Mouse (Mus musculus): Measurements from ENCODE around the gene Clta. TPM values are rescaled to one million over a fixed set of nuclear protein-coding genes. Genes with fewer than 3 reads are reported as not detected.

Gene Clta
- polyA plus RNA-seq, 1 experiment from 2014 or later: 199 TPM

GRCm38 (mm10) chr4:43988976-43989375, 15.3 kb upstream of the Clta start:
- no peaks in the 10 kb centered on the region for H3K4me1 ChIP-seq (replicated peaks; ENCODE audit: control insufficient read depth, insufficient read depth, low read length)
- no peak overlapping the region for H3K4me3 ChIP-seq (ENCODE audit: low read length)
- no peak overlapping the region for H3K9ac ChIP-seq (ENCODE audit: low read length)
- H3K36me3 ChIP-seq (ENCODE audit: control insufficient read depth, insufficient read depth, low read length): no peaks in the 10 kb centered on the region
- ATAC-seq (ENCODE audit: low read depth): no peak
- 79% methylated on average over 3 of the region's 3 CpGs for WGBS
- H3K27me3 ChIP-seq (ENCODE audit: control insufficient read depth, insufficient read depth, low read depth, low read length): no peaks in the 10 kb centered on the region
- no peaks in the 10 kb centered on the region for H3K9me3 ChIP-seq (ENCODE audit: control insufficient read depth, low read length)
- no peak overlapping the region for H3K4me2 ChIP-seq (ENCODE audit: low read depth, low read length)
- no peak overlapping the region for H3K27ac ChIP-seq (ENCODE audit: low read length)

DNA sequence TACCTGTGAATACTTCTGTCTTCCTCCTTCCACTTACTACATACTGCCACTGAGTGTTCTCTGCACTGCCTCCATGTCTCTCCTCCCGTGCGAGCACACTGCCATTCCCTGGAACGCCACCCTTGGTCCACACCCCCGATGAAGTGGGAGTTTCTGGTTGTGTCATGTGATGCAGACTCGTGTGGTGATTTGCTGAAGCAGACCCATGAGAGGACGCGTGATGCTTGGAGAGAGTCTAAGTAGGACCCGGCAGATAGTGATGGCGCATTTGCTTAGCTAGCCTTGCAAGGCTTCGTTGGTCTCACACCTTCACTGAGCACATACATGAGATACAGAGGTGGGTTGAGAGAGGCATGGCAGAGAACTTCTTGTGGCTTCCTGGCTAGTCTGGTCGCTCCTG, 11.2 kb upstream of the Clta start:
- H3K4me2 ChIP-seq (ENCODE audit: low read depth, low read length): no peak overlapping the region
- H3K9ac ChIP-seq (ENCODE audit: low read length): no peak overlapping the region
- H3K9me3 ChIP-seq (ENCODE audit: control insufficient read depth, low read length): no peaks in the 10 kb centered on the region
- H3K27ac ChIP-seq (ENCODE audit: low read length): no peak overlapping the region
- H3K4me1 ChIP-seq (replicated peaks; ENCODE audit: control insufficient read depth, insufficient read depth, low read length): no peaks in the 10 kb centered on the region
- H3K27me3 ChIP-seq (ENCODE audit: control insufficient read depth, insufficient read depth, low read depth, low read length): no peaks in the 10 kb centered on the region
- H3K36me3 ChIP-seq (ENCODE audit: control insufficient read depth, insufficient read depth, low read length): no peaks in the 10 kb centered on the region
- WGBS: 89% methylated on average over 11 of the region's 11 CpGs
- H3K4me3 ChIP-seq (ENCODE audit: low read length): no peak overlapping the region
- no peak for ATAC-seq (ENCODE audit: low read depth)

GRCm38 (mm10) chr4:43994342-43994741, 9.9 kb upstream of the Clta start:
- Histone ChIP-seq H3K4me1 (replicated peaks; ENCODE audit: control insufficient read depth, insufficient read depth, low read length) (no peaks in the 10 kb centered on the region), H3K4me2 (ENCODE audit: low read depth, low read length) (no peak overlapping the region), H3K27ac (ENCODE audit: low read length) (no peak overlapping the region), H3K9ac (ENCODE audit: low read length) (no peak overlapping the region), H3K36me3 (ENCODE audit: control insufficient read depth, insufficient read depth, low read length) (no peaks in the 10 kb centered on the region), H3K9me3 (ENCODE audit: control insufficient read depth, low read length) (no peaks in the 10 kb centered on the region), H3K4me3 (ENCODE audit: low read length) (no peak overlapping the region), H3K27me3 (ENCODE audit: control insufficient read depth, insufficient read depth, low read depth, low read length) (no peaks in the 10 kb centered on the region)
- WGBS: 51% methylated on average over 2 of the region's 2 CpGs
- ATAC-seq (ENCODE audit: low read depth): no peak

- H3K4me2 ChIP-seq (ENCODE audit: low read depth, low read length): no peak overlapping the region
- H3K9me3 ChIP-seq (ENCODE audit: control insufficient read depth, low read length): no peaks in the 10 kb centered on the region
- no peak for ATAC-seq (ENCODE audit: low read depth)
Measured at GRCm38 (mm10) chr4:44003622-44004021, 630 bp upstream of the Clta start.

GRCm38 (mm10) chr4:44004623-44005409, 564 bp downstream of the Clta start:
- H3K4me3 ChIP-seq (ENCODE audit: low read length): no peak overlapping the region
- ATAC-seq (ENCODE audit: low read depth): no peak
- H3K36me3 ChIP-seq (ENCODE audit: control insufficient read depth, insufficient read depth, low read length): no peaks in the 10 kb centered on the region
- no peak overlapping the region for H3K4me2 ChIP-seq (ENCODE audit: low read depth, low read length)
- H3K27me3 ChIP-seq (ENCODE audit: control insufficient read depth, insufficient read depth, low read depth, low read length): no peaks in the 10 kb centered on the region
- no peak overlapping the region for H3K27ac ChIP-seq (ENCODE audit: low read length)
- no peak overlapping the region for H3K9ac ChIP-seq (ENCODE audit: low read length)
- H3K4me1 ChIP-seq (replicated peaks; ENCODE audit: control insufficient read depth, insufficient read depth, low read length): no peaks in the 10 kb centered on the region
- WGBS: 70% methylated on average over 3 of the region's 3 CpGs
- no peaks in the 10 kb centered on the region for H3K9me3 ChIP-seq (ENCODE audit: control insufficient read depth, low read length)

More at GRCm38 (mm10) chr4:44003622-44004021, 630 bp upstream of the Clta start:
- no peaks in the 10 kb centered on the region for H3K4me1 ChIP-seq (replicated peaks; ENCODE audit: control insufficient read depth, insufficient read depth, low read length)
- WGBS: 60% methylated on average over 6 of the region's 6 CpGs
- no peak overlapping the region for H3K4me3 ChIP-seq (ENCODE audit: low read length)
- H3K27ac ChIP-seq (ENCODE audit: low read length): no peak overlapping the region
- H3K36me3 ChIP-seq (ENCODE audit: control insufficient read depth, insufficient read depth, low read length): no peaks in the 10 kb centered on the region
- H3K9ac ChIP-seq (ENCODE audit: low read length): no peak overlapping the region
- no peaks in the 10 kb centered on the region for H3K27me3 ChIP-seq (ENCODE audit: control insufficient read depth, insufficient read depth, low read depth, low read length)

DNA sequence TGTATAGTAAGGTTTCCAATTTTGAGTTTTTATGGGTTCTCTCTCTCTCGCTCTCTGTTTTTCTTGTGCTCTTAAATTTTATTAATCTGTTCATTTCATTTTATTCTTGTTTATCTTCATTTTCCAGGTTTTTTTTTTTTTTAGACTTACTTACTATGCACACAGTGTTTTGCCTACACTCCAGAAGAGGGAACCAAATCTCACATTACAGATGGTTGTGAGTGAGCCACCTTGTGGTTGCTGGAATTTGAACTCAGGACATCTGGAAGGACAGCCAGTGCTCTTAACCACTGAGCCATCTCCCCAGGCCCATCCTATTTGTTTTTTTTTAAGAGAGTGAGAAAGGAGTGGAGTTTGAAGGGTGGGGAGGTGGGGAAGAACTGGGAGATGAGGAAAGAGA, 5.9 kb downstream of the Clta start:
- Histone ChIP-seq H3K36me3 (ENCODE audit: control insufficient read depth, insufficient read depth, low read length) (no peaks in the 10 kb centered on the region), H3K9ac (ENCODE audit: low read length) (no peak overlapping the region), H3K27me3 (ENCODE audit: control insufficient read depth, insufficient read depth, low read depth, low read length) (no peaks in the 10 kb centered on the region), H3K27ac (ENCODE audit: low read length) (no peak overlapping the region), H3K4me3 (ENCODE audit: low read length) (no peak overlapping the region), H3K9me3 (ENCODE audit: control insufficient read depth, low read length) (no peaks in the 10 kb centered on the region), H3K4me1 (replicated peaks; ENCODE audit: control insufficient read depth, insufficient read depth, low read length) (peaks cover 19% of the 10 kb centered on the region), H3K4me2 (ENCODE audit: low read depth, low read length) (no peak overlapping the region)
- no peak for ATAC-seq (ENCODE audit: low read depth)
- 97% methylated on average over 1 of the region's 1 CpGs for WGBS

DNA sequence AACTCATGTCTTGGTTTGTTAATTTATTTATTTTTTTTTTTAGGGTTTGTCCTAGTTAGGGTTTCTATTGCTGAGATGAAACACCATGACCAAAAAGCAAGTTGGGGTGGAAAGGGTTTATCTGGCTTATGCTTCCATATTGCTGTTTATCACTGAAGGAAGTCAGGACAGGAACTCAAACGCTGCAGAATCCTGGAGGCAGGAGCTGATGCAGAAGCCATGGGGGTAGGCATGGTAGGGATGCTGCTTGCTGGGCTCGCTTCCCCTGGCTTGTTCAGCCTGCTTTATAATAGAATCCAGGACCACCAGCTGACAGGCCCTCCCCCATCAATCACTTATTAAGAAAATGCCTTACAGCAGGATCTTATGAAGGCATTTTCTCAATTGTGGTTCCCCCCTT, 6.6 kb downstream of the Clta start:
- Histone ChIP-seq H3K4me1 (replicated peaks; ENCODE audit: control insufficient read depth, insufficient read depth, low read length) (peaks cover 19% of the 10 kb centered on the region), H3K9me3 (ENCODE audit: control insufficient read depth, low read length) (no peaks in the 10 kb centered on the region), H3K4me2 (ENCODE audit: low read depth, low read length) (no peak overlapping the region), H3K27ac (ENCODE audit: low read length) (no peak overlapping the region), H3K4me3 (ENCODE audit: low read length) (no peak overlapping the region), H3K36me3 (ENCODE audit: control insufficient read depth, insufficient read depth, low read length) (no peaks in the 10 kb centered on the region), H3K27me3 (ENCODE audit: control insufficient read depth, insufficient read depth, low read depth, low read length) (no peaks in the 10 kb centered on the region), H3K9ac (ENCODE audit: low read length) (no peak overlapping the region)
- WGBS: 45% methylated on average over 2 of the region's 2 CpGs
- no peak for ATAC-seq (ENCODE audit: low read depth)

DNA sequence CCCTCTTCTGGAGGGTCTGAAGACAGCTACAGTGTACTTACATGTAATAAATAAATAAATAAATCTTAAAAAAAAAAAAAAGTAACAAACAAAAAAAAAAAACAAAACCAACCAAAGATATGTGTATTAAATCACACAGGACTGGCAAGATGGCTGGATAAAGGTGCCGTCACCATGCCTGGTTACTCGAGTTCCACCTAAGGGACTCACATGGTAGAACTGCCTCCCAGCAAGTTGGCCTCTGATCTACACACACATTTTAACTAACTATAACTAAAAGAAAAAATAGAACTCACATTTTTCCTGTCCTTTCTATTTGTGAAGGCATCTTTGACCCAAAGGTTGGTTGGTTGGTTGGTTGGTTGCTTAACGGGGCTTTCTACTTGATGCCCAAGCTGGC, 7.5 kb downstream of the Clta start:
- Histone ChIP-seq H3K9ac (ENCODE audit: low read length) (peak overlapping the region; percentile 67), H3K4me3 (ENCODE audit: low read length) (peak overlapping the region; percentile 99), H3K4me1 (replicated peaks; ENCODE audit: control insufficient read depth, insufficient read depth, low read length) (peaks cover 19% of the 10 kb centered on the region), H3K4me2 (ENCODE audit: low read depth, low read length) (peak overlapping the region; percentile 96), H3K27me3 (ENCODE audit: control insufficient read depth, insufficient read depth, low read depth, low read length) (no peaks in the 10 kb centered on the region), H3K27ac (ENCODE audit: low read length) (peak overlapping the region; percentile 84; the same call in 1 of the 2 replicates), H3K9me3 (ENCODE audit: control insufficient read depth, low read length) (no peaks in the 10 kb centered on the region), H3K36me3 (ENCODE audit: control insufficient read depth, insufficient read depth, low read length) (no peaks in the 10 kb centered on the region)
- 74% methylated on average over 3 of the region's 3 CpGs for WGBS
- ATAC-seq (ENCODE audit: low read depth): no peak

DNA sequence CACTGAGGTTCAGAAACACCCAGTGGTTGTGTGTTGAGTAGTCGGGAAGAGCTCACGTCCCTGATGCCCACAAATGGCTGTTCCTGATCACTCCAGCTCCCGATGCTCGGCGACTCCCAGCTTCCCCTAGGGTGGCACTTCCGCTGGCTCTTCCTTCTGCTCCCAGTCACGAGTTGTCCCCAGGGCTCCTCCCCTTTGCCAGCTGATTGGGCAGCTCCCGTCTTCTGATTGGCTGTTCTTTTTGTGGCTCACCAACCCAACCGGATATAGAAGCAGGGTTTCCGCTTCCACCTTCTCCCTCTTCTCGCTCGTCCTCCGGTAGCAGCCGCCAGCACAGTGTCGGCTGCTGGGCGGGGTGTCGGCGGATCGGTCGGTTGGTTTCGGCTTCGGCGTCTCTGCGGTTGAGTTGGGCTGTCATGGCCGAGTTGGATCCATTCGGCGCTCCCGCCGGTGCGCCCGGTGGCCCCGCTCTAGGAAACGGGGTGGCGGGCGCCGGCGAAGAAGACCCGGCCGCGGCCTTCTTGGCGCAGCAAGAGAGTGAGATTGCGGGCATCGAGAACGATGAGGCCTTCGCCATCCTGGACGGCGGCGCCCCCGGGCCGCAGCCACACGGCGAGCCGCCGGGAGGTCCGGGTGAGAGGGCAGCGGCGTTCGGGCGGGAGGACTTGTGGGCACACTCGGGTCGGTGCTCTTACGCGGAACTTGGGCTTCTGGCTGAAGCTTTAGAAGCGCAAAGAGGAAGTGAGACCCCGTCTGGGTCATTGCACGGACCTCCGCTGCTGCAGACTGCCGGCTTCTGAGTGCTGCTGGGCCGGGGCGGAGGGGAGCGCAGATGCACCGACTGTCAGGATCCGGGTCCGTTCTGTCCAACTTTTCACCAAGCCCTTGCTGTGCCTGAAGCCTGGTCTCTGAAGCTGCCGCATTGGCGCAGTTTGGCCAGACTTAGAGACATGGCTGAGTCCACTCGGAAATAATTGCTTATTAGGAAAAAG, 8.4 kb downstream of the Clta start:
- Histone ChIP-seq H3K4me3 (ENCODE audit: low read length) (peak overlapping the region; percentile 99), H3K4me1 (replicated peaks; ENCODE audit: control insufficient read depth, insufficient read depth, low read length) (peaks cover 19% of the 10 kb centered on the region), H3K9ac (ENCODE audit: low read length) (peak overlapping the region; percentile 98), H3K36me3 (ENCODE audit: control insufficient read depth, insufficient read depth, low read length) (no peaks in the 10 kb centered on the region), H3K27ac (ENCODE audit: low read length) (peak overlapping the region; percentile 84), H3K27me3 (ENCODE audit: control insufficient read depth, insufficient read depth, low read depth, low read length) (no peaks in the 10 kb centered on the region), H3K4me2 (ENCODE audit: low read depth, low read length) (peak overlapping the region; percentile 96), H3K9me3 (ENCODE audit: control insufficient read depth, low read length) (no peaks in the 10 kb centered on the region)
- under 1% methylated on average over 77 of the region's 77 CpGs for WGBS
- peak; percentile 99 for ATAC-seq (ENCODE audit: low read depth)

All from lung, embryonic 16.5 days (tissue).